Mouse (Mus musculus) spleen, adult 2 months (tissue): ENCODE measurements at regions not wholly inside any gene's neighbourhood (a gene's known extent, or its start where the extent isn't known, plus 50 kb on each side); places are given as distances from the start of the nearest gene placed in this dataset.

Source experiments
- CTCF ChIP-seq: fragments of 200-500 bp; IDR thresholded peaks from 2 replicates; pipeline ENCODE4 v1.5.1; 2011; ENCODE audit warnings: mild to moderate bottlenecking, inconsistent platforms; ENCODE audit not compliant: insufficient read depth, insufficient read length, insufficient replicate concordance; ENCODE audit errors: extremely low read depth
- POLR2A ChIP-seq: fragments of 200-500 bp; IDR thresholded peaks from 2 replicates; pipeline ENCODE4 v1.6.1; 2011; ENCODE audit warnings: low read depth, low read length, inconsistent platforms

DNA sequence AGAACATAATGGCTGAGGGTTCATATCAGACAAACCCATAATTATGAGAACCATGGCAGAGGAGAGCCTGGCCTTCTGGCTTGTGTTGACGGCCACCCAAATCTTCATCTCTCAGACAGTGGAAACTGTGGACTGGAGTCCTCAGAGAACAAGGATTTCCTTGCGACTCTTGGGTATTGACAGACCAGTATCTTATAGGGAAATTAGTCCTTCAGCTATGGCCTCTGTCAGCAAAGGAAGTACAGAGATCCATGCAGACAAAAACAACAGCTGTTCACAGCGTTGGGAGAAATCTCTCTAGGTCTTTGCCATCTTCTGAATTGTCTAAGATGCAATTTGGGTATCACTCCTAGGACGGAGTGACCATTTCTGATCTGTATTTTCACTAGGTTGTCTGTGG is 53.0 kb upstream of the Prickle1 start:
- no peak for TF ChIP-seq CTCF
- no peak for TF ChIP-seq POLR2A
